Mouse (Mus musculus): ENCODE data around the gene Ddx41.

DNA sequence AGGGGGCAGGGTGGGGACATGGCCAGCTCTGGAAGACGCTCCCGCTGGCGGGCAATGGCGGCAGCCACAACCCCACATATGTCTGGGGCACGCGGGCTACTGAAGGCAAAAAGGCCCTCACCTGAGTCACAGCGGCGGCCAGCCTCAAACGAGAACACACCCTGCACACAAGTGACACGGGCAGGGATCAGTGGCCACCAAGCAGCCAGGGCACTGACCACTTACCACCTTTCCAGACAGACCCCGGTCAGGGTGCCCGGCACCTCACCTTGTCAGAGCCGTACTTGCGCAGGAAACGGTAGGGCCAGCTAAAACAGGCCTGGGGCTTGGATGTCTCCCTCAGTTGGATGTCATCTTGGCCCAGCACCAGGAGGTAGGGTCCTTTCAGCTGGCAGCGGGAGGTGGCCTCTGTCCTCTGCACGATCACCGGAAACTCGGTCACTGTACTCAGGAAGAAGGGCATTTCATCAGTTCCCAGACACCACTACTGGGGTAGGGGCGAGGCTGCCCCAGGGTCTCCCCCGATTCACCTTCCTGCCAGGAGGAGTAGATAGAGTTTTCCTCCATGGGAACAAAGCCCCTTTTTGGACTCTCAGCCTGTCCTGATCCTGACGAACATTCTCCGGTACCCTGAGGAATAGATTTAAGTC, 12.4 kb downstream of the Ddx41 start:
- TF ChIP-seq EP300 (IDR thresholded peaks at IDR 0.05; ENCODE audit: low read depth) (no peak), CTCF (IDR thresholded peaks at IDR 0.05; ENCODE audit: low read depth) (no peak)

Data from heart, postnatal 0 days (tissue).